Mouse (Mus musculus): ENCODE data around the gene Jtb.

- no peak for TF ChIP-seq GATA1 (IDR thresholded peaks at IDR 0.05; ENCODE audit: low read length)
- no peak for TF ChIP-seq TAL1 (IDR thresholded peaks at IDR 0.05; ENCODE audit: low read length)
These were observed 322 bp upstream of the Jtb start for GRCm38 (mm10) chr3:90231075-90231474.

Data from erythroblast, embryonic 14.5 days (primary cell).